Mouse (Mus musculus) lung, postnatal 0 days (tissue): Measurements from ENCODE around the gene Rev1.

Experiments used
- CTCF ChIP-seq: IDR thresholded peaks from 2 replicates; pipeline ENCODE4 v1.5.1; 2016; ENCODE audit warnings: antibody characterized with exemption, mild to moderate bottlenecking
- EP300 ChIP-seq: IDR thresholded peaks from 2 replicates; pipeline ENCODE4 v1.6.1; 2016; ENCODE audit warnings: antibody characterized with exemption, mild to moderate bottlenecking, control low read depth

DNA sequence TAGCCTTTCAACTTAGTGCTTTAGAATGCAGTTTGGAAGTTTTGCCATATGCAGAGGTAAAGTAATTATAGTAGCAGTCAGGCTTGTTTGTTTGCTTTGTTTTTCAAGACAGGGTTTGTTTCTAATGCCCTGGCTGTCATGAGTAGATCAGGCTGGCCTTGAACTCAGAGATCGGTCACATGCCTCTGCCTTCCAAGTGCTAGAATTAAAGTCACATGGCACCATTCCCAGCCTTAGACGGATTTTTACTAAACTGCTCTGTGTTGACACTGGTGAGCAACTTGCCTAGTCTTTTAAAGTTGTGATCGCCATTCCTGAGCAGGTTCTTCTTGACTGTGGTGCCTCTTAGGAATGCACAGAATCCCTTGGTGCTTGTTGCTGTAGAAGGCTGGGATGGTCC lies 122.9 kb downstream of the Rev1 start:
- TF ChIP-seq CTCF (no peak), EP300 (no peak)
